Mouse (Mus musculus): ENCODE results near the gene Dlgap4.

DNA sequence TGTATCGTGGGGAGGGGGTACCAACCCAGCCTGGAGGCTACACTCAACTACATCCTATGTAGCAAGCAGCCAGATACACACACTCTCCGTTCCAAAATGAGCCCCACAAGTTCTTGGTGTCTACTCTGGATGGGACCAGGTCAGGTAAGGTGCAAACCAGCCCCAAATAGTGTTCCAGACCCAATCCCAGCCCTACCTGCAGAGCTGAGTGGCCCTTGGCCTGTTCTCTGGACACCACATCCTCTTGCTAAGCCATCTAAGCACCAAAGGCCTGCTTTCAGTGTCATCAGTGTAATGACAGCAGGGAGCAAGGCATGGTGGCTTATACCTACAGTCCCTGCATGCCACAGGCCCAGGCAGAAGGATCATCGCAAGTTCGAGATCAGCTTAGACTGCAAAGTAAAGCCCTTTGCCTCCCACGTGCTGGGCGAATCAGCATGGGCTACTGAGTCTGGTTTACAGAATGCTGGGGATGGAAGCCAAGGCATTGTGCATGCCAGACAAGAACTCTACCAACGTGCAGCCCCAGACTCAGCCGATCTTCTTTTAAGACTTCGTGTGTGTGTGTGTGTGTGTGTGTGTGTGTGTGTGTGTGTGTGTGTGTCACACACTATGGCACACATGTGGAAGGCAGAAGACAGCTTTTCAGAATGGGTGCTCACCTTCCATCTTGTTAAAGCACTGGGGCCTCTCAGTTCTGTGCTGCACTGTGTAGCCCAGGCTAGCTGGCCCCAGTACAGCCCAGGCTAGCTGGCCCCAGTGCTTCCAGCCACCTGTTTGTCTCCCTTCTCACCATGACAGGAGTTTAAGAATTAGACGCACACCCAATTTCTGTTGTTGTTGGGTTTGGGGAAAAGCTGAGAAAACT, 169.2 kb downstream of the Dlgap4 start:
- TF ChIP-seq CTCF (conservative IDR thresholded peaks at IDR 0.05; ENCODE audit: low read length) (no peak), POU5F1 (IDR thresholded peaks at IDR 0.05; ENCODE audit: borderline replicate concordance, low read length) (no peak), NANOG (IDR thresholded peaks at IDR 0.05; ENCODE audit: borderline replicate concordance, low read length) (no peak)
